Mouse (Mus musculus) embryonic facial prominence, embryonic 14.5 days (tissue): ENCODE results near the gene Igf2r. TPM values are rescaled to one million over a fixed set of nuclear protein-coding genes. Genes with fewer than 3 reads are reported as not detected.

ENCODE experiments used
- ATAC-seq: fragments of 200-750 bp; cut with Nextera tagmentation; 2 replicates; pipeline ENCODE4 v1.8.0; 2017; ENCODE audit warnings: low read depth, moderate number of reproducible peaks, moderate TSS enrichment
- DNase-seq: peaks from one replicate; pipeline ENCODE4 v3.0.0-alpha.2; 2015; ENCODE audit warnings: low spot score
- H3K27ac ChIP-seq: fragments of 300-500 bp; sonication (generic); replicated peaks from 2 replicates; pipeline ENCODE4 v1.5.1; 2014; ENCODE audit warnings: low read depth, mild to moderate bottlenecking, low read length, moderate library complexity
- H3K27me3 ChIP-seq: fragments of 300-500 bp; sonication (generic); replicated peaks from 2 replicates; pipeline ENCODE4 v1.6.1; 2014; ENCODE audit warnings: low read length; ENCODE audit not compliant: control insufficient read depth, insufficient read depth
- H3K36me3 ChIP-seq: fragments of 300-500 bp; sonication (generic); 2 replicates; pipeline ENCODE4 v1.6.1; 2014; ENCODE audit warnings: low read length, mixed read lengths; ENCODE audit not compliant: control insufficient read depth, insufficient read depth
- H3K4me1 ChIP-seq: fragments of 300-500 bp; sonication (generic); 2 replicates; pipeline ENCODE4 v1.6.1; 2014; ENCODE audit warnings: antibody characterized with exemption, low read length; ENCODE audit not compliant: control insufficient read depth, insufficient read depth
- H3K4me2 ChIP-seq: fragments of 300-500 bp; sonication (generic); 2 replicates; pipeline ENCODE4 v1.6.1; 2014; ENCODE audit warnings: low read depth, mild to moderate bottlenecking, low read length, moderate library complexity, mixed read lengths
- H3K4me3 ChIP-seq: fragments of 300-500 bp; sonication (generic); 2 replicates; pipeline ENCODE4 v1.5.1; 2014; ENCODE audit warnings: low read depth, mild to moderate bottlenecking, low read length
- H3K9ac ChIP-seq: fragments of 300-500 bp; sonication (generic); 2 replicates; pipeline ENCODE4 v1.6.1; 2014; ENCODE audit warnings: low read depth, mild to moderate bottlenecking, low read length, moderate library complexity, mixed read lengths
- H3K9me3 ChIP-seq: fragments of 300-500 bp; sonication (generic); 2 replicates; pipeline ENCODE4 v1.6.1; 2016; ENCODE audit warnings: low read length; ENCODE audit not compliant: control insufficient read depth
- WGBS: fragments of 180-500 bp; shearing (Covaris S2); extraction: QIAGEN DNeasy Blood & Tissue Kit; methylation state at CpG from one replicate; pipeline ENCODE4 v1.1.7; 2014; 5-methylcytosine and 5-hydroxymethylcytosine counted together
- polyA plus RNA-seq: library from polyadenylated mRNA; unstranded; fragments of >200 nt; fragmentation: Nextera tagmentation; extraction: Ambion mirVana; gene quantifications from 2 replicates; pipeline ENCODE4 v1.2.1, GENCODE M21; 2014

Igf2r gene
- polyA plus RNA-seq, 1 experiment from 2014 or later = 66.0 TPM

GRCm38 (mm10) chr17:12734205-12734857 is 35.1 kb downstream of the Igf2r start:
- peak; percentile 92 for DNase-seq
- Histone ChIP-seq H3K4me2 (peak overlapping the region; percentile 19), H3K27me3 (no peaks in the 10 kb centered on the region), H3K36me3 (peaks cover 65% of the 10 kb centered on the region), H3K4me1 (peaks cover 23% of the 10 kb centered on the region), H3K27ac (peak overlapping the region; percentile 72), H3K9ac (peak overlapping the region; percentile 36; the same call in 1 of the 2 replicates), H3K4me3 (no peak overlapping the region), H3K9me3 (no peaks in the 10 kb centered on the region)
- 18% methylated on average over 12 of the region's 12 CpGs for WGBS
- ATAC-seq = peak; percentile 75

DNA sequence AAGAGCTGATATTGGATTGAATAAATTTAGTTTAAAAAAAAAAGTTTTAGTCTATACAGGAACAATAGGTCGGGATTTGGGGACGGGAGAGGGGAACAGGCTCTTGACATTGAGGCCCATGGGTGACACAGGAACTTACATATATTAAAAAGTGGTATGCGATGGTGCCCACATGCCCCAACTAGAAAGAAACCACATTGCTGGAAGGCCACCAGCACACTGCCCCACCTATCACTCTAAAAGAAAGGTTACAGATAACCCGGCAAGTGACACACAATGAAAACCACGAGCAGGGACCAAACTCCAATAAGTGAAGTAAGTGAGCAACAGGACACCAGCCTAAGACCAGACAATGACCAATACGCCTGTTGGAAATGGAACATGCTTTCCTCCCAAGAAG is 36.3 kb downstream of the Igf2r start:
- H3K36me3 ChIP-seq = peaks cover 58% of the 10 kb centered on the region
- H3K4me3 ChIP-seq = no peak overlapping the region
- WGBS = 92% methylated on average over 6 of the region's 6 CpGs
- H3K27me3 ChIP-seq = no peaks in the 10 kb centered on the region
- H3K4me2 ChIP-seq = no peak overlapping the region
- DNase-seq = no peak
- H3K9ac ChIP-seq = no peak overlapping the region
- H3K9me3 ChIP-seq = no peaks in the 10 kb centered on the region
- H3K27ac ChIP-seq = no peak overlapping the region
- no peak for ATAC-seq
- peaks cover 23% of the 10 kb centered on the region for H3K4me1 ChIP-seq

DNA sequence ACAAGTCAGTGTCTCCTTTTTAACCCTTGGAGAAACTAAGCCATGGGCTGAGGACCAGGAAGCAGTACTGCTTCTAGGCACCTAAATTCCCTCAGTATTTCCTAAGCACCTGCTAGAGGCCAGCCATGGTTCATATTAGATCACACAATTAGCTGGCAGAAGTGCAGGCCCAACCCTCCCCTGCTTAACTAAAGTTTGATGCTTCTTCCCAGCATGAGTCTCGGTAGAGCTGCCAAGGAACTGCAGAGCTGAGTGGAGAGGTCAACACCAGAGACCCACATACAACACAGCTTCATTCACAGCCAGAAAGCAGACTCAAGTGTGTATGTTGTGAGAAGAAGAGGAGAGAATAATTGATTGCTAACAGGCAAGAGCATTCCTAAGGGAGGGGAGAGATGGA is 40.9 kb downstream of the Igf2r start:
- Histone ChIP-seq H3K4me2 (no peak overlapping the region), H3K27ac (no peak overlapping the region), H3K9ac (no peak overlapping the region), H3K36me3 (peaks cover 58% of the 10 kb centered on the region), H3K9me3 (no peaks in the 10 kb centered on the region), H3K4me3 (no peak overlapping the region), H3K4me1 (peaks cover 31% of the 10 kb centered on the region), H3K27me3 (no peaks in the 10 kb centered on the region)
- 50% methylated on average over 1 of the region's 1 CpGs for WGBS
- ATAC-seq (no peak), DNase-seq (no peak)

GRCm38 (mm10) chr17:12727748-12728147 is 41.7 kb downstream of the Igf2r start:
- peaks cover 38% of the 10 kb centered on the region for H3K4me1 ChIP-seq
- no peak for DNase-seq
- no peaks in the 10 kb centered on the region for H3K9me3 ChIP-seq
- ATAC-seq = no peak
- no peak overlapping the region for H3K9ac ChIP-seq
- H3K4me2 ChIP-seq = no peak overlapping the region
- no peak overlapping the region for H3K27ac ChIP-seq
- 84% methylated on average over 3 of the region's 3 CpGs for WGBS
- peaks cover 51% of the 10 kb centered on the region for H3K36me3 ChIP-seq
- no peak overlapping the region for H3K4me3 ChIP-seq
- H3K27me3 ChIP-seq = no peaks in the 10 kb centered on the region

DNA sequence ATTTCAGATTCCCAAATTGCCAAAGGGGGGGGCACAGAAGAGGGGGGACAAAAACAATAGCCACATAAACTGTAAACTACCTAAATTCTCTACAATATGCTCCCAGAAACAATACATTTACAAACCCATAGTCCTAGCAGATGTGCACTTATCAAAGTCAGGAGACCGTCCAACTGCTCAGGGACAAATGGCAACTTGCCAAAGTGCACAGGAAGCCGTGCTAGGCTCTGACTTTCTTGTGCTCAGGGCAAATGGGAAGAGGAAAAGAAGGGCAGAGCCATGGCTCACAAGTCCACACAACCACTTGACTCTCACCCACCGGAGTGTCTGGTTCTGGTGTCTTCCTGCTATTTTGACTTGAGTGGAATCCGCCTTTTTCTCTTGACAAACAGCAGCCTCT is 43.6 kb downstream of the Igf2r start:
- Histone ChIP-seq H3K4me3 (no peak overlapping the region), H3K9ac (0 out of 2 replicates have a peak overlapping the region, but pooled peaks have one; percentile 17), H3K36me3 (peaks cover 50% of the 10 kb centered on the region), H3K27ac (peak overlapping the region; percentile 92), H3K27me3 (no peaks in the 10 kb centered on the region), H3K4me1 (peaks cover 45% of the 10 kb centered on the region), H3K4me2 (no peak overlapping the region), H3K9me3 (no peaks in the 10 kb centered on the region)
- ATAC-seq (no peak), DNase-seq (peak; percentile 85)
- WGBS = 26% methylated on average over 4 of the region's 4 CpGs

DNA sequence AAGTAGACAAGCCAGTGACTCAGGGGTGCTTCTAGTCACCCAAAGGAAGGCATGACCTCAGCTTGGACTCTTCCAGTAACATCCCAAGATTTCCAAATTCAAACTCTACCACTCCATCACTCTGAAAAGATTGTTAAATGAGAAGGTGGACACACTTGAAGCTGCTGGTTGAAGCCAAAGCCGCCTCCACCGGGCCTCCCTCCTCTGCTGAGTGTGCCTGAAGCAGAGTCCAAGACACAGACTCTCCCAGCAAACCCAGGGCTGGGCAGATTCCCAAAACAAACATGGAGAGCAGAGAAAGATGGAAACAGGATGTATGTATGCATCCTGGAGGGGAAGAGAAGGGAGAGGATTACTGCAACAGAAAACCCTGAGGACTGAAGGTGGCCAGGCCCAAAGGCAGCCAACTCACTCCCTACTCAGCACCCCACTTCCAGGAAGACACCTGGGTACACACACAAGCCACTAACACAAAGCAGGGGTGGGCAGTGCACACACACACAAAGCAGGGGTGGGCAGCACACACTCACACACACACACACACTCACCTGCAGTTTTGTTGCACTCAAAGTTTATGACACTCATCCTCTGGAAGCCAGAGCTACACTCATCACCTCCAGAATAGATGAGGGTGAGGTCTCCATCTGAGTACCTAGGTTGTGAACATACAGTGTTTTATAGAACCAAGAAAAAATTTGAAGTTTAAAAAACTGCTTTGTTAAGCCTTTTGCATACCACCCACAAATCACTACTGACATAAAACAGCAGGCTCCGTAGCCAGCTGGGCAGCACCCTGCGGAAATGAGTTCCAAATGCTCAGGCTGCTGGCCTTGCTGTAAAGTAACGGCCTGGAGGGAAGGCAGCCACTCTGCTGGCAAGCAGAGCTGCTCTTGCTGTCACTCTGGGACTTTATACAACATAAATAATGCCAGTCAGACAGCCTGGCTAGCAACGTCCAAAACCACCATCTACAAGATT is 44.4 kb downstream of the Igf2r start:
- H3K27ac ChIP-seq = peak overlapping the region; percentile 92
- DNase-seq (peak; percentile 95), ATAC-seq (peak; percentile 70)
- H3K36me3 ChIP-seq = peaks cover 49% of the 10 kb centered on the region
- H3K4me2 ChIP-seq = no peak overlapping the region
- H3K4me1 ChIP-seq = peaks cover 45% of the 10 kb centered on the region
- 32% methylated on average over 6 of the region's 6 CpGs for WGBS
- no peaks in the 10 kb centered on the region for H3K27me3 ChIP-seq
- no peak overlapping the region for H3K9ac ChIP-seq
- H3K9me3 ChIP-seq = no peaks in the 10 kb centered on the region
- H3K4me3 ChIP-seq = no peak overlapping the region

DNA sequence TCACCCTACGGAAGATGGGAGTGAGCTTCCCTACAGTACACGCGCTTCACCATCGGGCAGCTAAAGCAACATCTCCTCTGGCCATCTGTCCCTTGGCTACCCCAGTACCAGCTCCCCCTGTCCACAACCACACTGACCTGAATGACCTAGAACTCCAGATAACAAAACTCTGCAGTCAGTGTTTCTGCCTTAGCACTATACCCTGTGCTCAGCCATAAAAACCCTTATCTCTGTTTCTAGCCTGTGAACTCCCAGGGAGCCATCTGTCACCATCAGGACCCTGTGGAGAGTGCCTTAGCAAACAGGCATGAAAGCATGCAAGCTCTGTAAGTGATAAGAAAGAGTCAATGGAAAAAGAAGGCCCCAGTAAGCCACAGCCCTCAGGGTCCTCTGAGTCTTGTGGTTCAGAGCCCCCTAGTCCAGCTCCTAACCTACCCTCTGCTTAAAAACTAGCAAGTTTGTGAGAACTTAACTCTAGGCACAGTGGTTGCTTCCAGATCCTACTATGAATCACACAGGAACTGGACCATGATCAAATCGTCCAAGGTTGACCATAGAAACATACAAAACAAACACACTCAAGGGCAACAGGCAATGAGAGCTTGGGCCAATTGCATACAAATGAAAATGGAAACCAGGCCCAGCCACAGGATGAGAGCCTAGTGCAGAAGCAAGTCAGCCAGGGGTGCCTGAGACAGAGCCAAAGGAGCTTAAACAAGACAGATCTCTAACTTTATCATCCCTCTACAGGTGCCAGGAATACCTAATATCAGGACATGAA is 45.3 kb downstream of the Igf2r start:
- Histone ChIP-seq H3K9me3 (no peaks in the 10 kb centered on the region), H3K4me3 (no peak overlapping the region), H3K9ac (no peak overlapping the region), H3K27ac (peak overlapping the region; percentile 92), H3K27me3 (no peaks in the 10 kb centered on the region), H3K4me2 (no peak overlapping the region), H3K4me1 (peaks cover 45% of the 10 kb centered on the region), H3K36me3 (peaks cover 53% of the 10 kb centered on the region)
- DNase-seq = peak; percentile 91
- WGBS = 90% methylated on average over 5 of the region's 5 CpGs
- ATAC-seq = peak; percentile 53; the same call in 1 of the 2 replicates

DNA sequence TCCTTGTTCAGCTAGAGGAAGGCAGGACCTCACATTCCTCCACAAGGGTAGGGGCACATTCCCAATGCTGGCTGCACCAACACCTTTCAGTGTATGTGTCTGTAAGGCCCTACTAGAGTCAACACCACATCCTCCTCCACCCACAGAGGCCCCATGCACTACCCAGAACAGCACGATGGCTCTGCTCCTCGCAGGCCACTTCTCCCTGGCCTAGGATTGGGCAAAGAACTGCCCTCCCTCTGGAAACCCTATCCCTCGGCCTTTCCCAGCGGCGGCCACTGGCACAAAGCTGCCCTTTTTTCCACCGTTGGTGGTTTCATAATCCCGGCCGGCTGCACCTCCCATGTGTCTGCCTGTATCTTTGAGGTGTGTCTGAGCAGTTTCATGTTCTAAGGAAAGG is 46.8 kb downstream of the Igf2r start:
- DNase-seq (peak; percentile 63), ATAC-seq (peak; percentile 66; the same call in 1 of the 2 replicates)
- Histone ChIP-seq H3K4me2 (no peak overlapping the region), H3K27me3 (no peaks in the 10 kb centered on the region), H3K4me1 (peaks cover 52% of the 10 kb centered on the region), H3K36me3 (peaks cover 59% of the 10 kb centered on the region), H3K27ac (peak overlapping the region; percentile 92), H3K9me3 (no peaks in the 10 kb centered on the region), H3K4me3 (no peak overlapping the region), H3K9ac (no peak overlapping the region)
- 26% methylated on average over 8 of the region's 8 CpGs for WGBS
